11 mouse cellular contexts compared by ENCODE assay signal in genomic region chr16:93957402-93957801, GRCm38 (mm10). TPM values are rescaled to one million over a fixed set of nuclear protein-coding genes. Genes with fewer than 3 reads are reported as not detected.
DNase-seq lines count a peak whose midpoint lies in the region; ATAC-seq lines count a peak whose summit lies in the region.
"Had no signal": no experiment of that assay in that cellular context is flagged by ENCODE, and none has a peak within 500 bp of the region (broad histone marks: within the 10 kb centered on the region; RNA-seq: fewer than 3 reads in every experiment).

No protein-coding gene starts in this region.

- peak; percentile 70 to 77 for ATAC-seq in hematopoietic stem cell, adult 5-6 weeks (replicated peaks in 1 of 2; ENCODE audit: insufficient read depth in 1 of 2, low FRiP score in 2 of 2, low TSS enrichment in 1 of 2, low read depth in 1 of 2, poor library complexity in 2 of 2, severe bottlenecking in 2 of 2)
- peak; percentile 79 for ATAC-seq in megakaryocyte, adult 5-6 weeks (ENCODE audit: poor library complexity, severe bottlenecking)
- ATAC-seq in activated CD4-positive, CD25-positive, alpha-beta regulatory T cell, adult 4 months: no peak

- peak; percentile 5 for DNase-seq in kidney, adult 9 months
- DNase-seq in kidney, postnatal 36 days: no peak
- DNase-seq in 416B (ENCODE audit: low read depth): peak; percentile 91
- DNase-seq in ovary, postnatal 36 days (ENCODE audit: low spot score): no peak
- DNase-seq: adrenal gland, adult 8-10 months; liver; lung, postnatal 14 days had no signal

RNA-seq across cellular contexts. Expression of gene Cldn14, which starts 51.2 kb away (rescaled TPM):
- total RNA-seq in hematopoietic stem cell, adult 5-6 weeks (2017): not detected in 2 replicates
- not detected in 2 replicates for total RNA-seq in megakaryocyte, adult 5-6 weeks (2015)
- total RNA-seq in megakaryocyte, adult 5-6 weeks (2017): not detected in 2 replicates
- polyA plus RNA-seq in activated CD4-positive, CD25-positive, alpha-beta regulatory T cell, adult 4 months (2017; shearing (Covaris generic)): not detected
- total RNA-seq: adrenal gland, adult 8-10 months had no signal
- polyA plus RNA-seq: heart, embryonic 10.5 days had no signal

Comparison
In these comparisons a context has a peak if more than half of its experiments do, and no peak if none do; other contexts are left out.
1. DNase-seq: peak in kidney, adult 9 months (single experiment) and 416B (single experiment); none in kidney, postnatal 36 days (0 of 2) and ovary, postnatal 36 days (single experiment).